Mouse (Mus musculus): Measurements from ENCODE around the gene Med27. TPM values are rescaled to one million over a fixed set of nuclear protein-coding genes. Genes with fewer than 3 reads are reported as not detected.

The Med27 gene
- polyA plus RNA-seq, 1 experiment from 2014 or later, result 57.1 TPM

DNA sequence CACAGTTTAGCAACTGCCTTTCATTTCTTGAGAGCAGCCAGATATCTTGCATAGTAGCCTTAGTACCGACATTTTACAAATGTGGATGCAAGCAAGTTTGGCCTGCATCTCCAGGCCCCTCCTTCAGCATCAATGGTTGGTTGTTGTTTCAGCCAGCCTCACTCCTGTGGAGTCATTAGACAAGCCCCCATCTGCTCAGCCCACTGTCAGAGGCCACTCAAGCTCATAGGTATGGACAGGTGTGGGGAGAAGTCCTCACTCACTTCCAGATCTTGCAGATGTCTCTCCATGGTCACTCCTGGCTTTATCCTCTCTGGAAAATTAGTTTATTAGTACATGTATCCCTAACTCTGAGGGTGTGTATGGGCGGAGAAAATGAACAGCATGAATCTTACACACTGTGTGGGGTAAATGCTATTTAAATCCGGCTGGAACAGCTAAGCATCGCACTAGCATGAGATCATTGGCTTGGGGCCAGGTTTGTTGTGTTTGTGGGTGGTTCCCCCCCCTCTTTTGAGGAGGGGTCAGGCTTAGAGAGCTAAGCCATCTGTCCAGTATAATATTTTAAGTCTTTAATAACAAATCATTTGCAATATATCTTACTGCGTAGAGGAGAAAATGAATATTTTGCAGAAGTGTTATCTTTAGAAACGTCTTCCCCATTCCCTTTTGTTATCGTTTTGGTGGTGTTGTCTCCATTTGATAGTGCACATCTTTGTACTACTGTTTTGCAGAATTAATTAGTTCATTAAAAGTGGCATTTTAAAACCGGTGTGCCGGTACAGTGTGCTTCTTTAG, 118.4 kb downstream of the Med27 start:
- WGBS, result 62% methylated on average over 9 of the region's 9 CpGs
- ATAC-seq (ENCODE audit: low FRiP score, low TSS enrichment), result peak; percentile 57; the same call in 1 of the 2 replicates
- no peaks in the 10 kb centered on the region for H3K36me3 ChIP-seq (ENCODE audit: control insufficient read depth, insufficient read depth, low read length)
- no peak overlapping the region for H3K9ac ChIP-seq (ENCODE audit: low read depth, low read length)
- H3K9me3 ChIP-seq (ENCODE audit: control insufficient read depth, low read length), result no peaks in the 10 kb centered on the region
- H3K4me1 ChIP-seq (ENCODE audit: control insufficient read depth, insufficient read depth, low read length), result peaks cover 18% of the 10 kb centered on the region
- no peaks in the 10 kb centered on the region for H3K27me3 ChIP-seq (ENCODE audit: control insufficient read depth, insufficient read depth, low read length)
- H3K4me2 ChIP-seq (replicated peaks; ENCODE audit: low read depth, low read length), result no peak overlapping the region
- H3K4me3 ChIP-seq (ENCODE audit: low read length), result no peak overlapping the region
- H3K27ac ChIP-seq (ENCODE audit: low read depth, low read length), result no peak overlapping the region

GRCm38 (mm10) chr2:29465649-29466137, 119.1 kb downstream of the Med27 start:
- H3K4me1 ChIP-seq (ENCODE audit: control insufficient read depth, insufficient read depth, low read length), result peaks cover 18% of the 10 kb centered on the region
- H3K4me2 ChIP-seq (replicated peaks; ENCODE audit: low read depth, low read length), result no peak overlapping the region
- no peaks in the 10 kb centered on the region for H3K36me3 ChIP-seq (ENCODE audit: control insufficient read depth, insufficient read depth, low read length)
- 63% methylated on average over 3 of the region's 3 CpGs for WGBS
- H3K27me3 ChIP-seq (ENCODE audit: control insufficient read depth, insufficient read depth, low read length), result no peaks in the 10 kb centered on the region
- no peak overlapping the region for H3K27ac ChIP-seq (ENCODE audit: low read depth, low read length)
- no peak for ATAC-seq (ENCODE audit: low FRiP score, low TSS enrichment)
- H3K9ac ChIP-seq (ENCODE audit: low read depth, low read length), result no peak overlapping the region
- H3K9me3 ChIP-seq (ENCODE audit: control insufficient read depth, low read length), result no peaks in the 10 kb centered on the region
- no peak overlapping the region for H3K4me3 ChIP-seq (ENCODE audit: low read length)

GRCm38 (mm10) chr2:29466396-29466795, 119.8 kb downstream of the Med27 start:
- Histone ChIP-seq H3K4me2 (replicated peaks; ENCODE audit: low read depth, low read length) (no peak overlapping the region), H3K9ac (ENCODE audit: low read depth, low read length) (no peak overlapping the region), H3K36me3 (ENCODE audit: control insufficient read depth, insufficient read depth, low read length) (no peaks in the 10 kb centered on the region), H3K27me3 (ENCODE audit: control insufficient read depth, insufficient read depth, low read length) (no peaks in the 10 kb centered on the region), H3K4me1 (ENCODE audit: control insufficient read depth, insufficient read depth, low read length) (peaks cover 18% of the 10 kb centered on the region), H3K9me3 (ENCODE audit: control insufficient read depth, low read length) (no peaks in the 10 kb centered on the region), H3K27ac (ENCODE audit: low read depth, low read length) (no peak overlapping the region), H3K4me3 (ENCODE audit: low read length) (no peak overlapping the region)
- no peak for ATAC-seq (ENCODE audit: low FRiP score, low TSS enrichment)
- 65% methylated on average over 4 of the region's 4 CpGs for WGBS

DNA sequence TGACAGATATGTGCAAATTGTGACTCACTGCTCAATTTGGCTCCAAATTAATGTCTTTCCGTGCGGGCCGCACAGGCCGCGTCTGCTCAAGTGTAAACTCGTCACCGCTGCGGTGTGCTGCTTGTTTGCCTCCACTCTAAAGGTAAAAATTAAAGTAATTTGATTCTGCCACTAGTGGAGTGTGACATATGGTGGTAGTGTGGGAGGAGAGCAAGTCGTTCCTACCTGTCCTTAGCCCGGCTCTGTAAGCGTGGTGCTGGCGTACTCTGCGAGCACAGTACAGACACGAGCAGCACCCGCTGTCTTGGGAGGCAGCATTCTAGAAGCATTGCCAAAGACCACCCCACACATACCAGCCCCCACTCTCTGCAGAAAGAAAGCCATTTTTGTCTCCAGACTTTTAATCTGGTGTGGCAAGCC, 121.9 kb downstream of the Med27 start:
- H3K4me1 ChIP-seq (ENCODE audit: control insufficient read depth, insufficient read depth, low read length), result peaks cover 18% of the 10 kb centered on the region
- no peak for ATAC-seq (ENCODE audit: low FRiP score, low TSS enrichment)
- no peak overlapping the region for H3K9ac ChIP-seq (ENCODE audit: low read depth, low read length)
- no peak overlapping the region for H3K4me3 ChIP-seq (ENCODE audit: low read length)
- no peaks in the 10 kb centered on the region for H3K27me3 ChIP-seq (ENCODE audit: control insufficient read depth, insufficient read depth, low read length)
- WGBS, result 24% methylated on average over 15 of the region's 15 CpGs
- H3K4me2 ChIP-seq (replicated peaks; ENCODE audit: low read depth, low read length), result no peak overlapping the region
- no peaks in the 10 kb centered on the region for H3K36me3 ChIP-seq (ENCODE audit: control insufficient read depth, insufficient read depth, low read length)
- no peaks in the 10 kb centered on the region for H3K9me3 ChIP-seq (ENCODE audit: control insufficient read depth, low read length)
- no peak overlapping the region for H3K27ac ChIP-seq (ENCODE audit: low read depth, low read length)

DNA sequence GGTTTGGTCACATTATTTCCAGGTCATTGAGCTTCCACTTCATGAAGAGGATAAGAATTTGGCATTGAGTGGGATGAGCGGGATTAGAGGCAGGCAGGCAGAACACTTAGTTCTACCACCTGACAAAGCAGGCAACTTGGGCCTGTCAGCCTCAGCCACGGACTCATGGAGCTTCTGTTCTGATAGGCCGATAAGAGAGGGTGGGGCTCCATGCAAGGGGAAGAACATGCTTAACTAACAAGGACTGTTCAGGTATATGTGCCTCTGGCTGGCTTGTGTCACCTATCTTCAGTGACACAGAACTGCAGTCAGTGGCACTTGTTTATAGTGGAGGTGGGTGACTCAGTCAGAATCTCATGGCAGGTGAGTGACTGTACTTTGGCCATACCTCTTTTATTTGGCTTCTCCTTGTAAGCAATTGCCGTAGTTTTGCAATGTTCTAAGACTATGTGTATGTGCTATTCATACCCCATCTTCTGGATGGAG, 126.4 kb downstream of the Med27 start:
- Histone ChIP-seq H3K9me3 (ENCODE audit: control insufficient read depth, low read length) (no peaks in the 10 kb centered on the region; the same call in 1 of the 2 replicates), H3K9ac (ENCODE audit: low read depth, low read length) (no peak overlapping the region), H3K4me3 (ENCODE audit: low read length) (no peak overlapping the region), H3K27me3 (ENCODE audit: control insufficient read depth, insufficient read depth, low read length) (no peaks in the 10 kb centered on the region), H3K4me2 (replicated peaks; ENCODE audit: low read depth, low read length) (no peak overlapping the region), H3K36me3 (ENCODE audit: control insufficient read depth, insufficient read depth, low read length) (no peaks in the 10 kb centered on the region), H3K27ac (ENCODE audit: low read depth, low read length) (no peak overlapping the region), H3K4me1 (ENCODE audit: control insufficient read depth, insufficient read depth, low read length) (peaks cover 11% of the 10 kb centered on the region)
- ATAC-seq (ENCODE audit: low FRiP score, low TSS enrichment), result no peak
- WGBS, result 73% methylated on average over 4 of the region's 4 CpGs

DNA sequence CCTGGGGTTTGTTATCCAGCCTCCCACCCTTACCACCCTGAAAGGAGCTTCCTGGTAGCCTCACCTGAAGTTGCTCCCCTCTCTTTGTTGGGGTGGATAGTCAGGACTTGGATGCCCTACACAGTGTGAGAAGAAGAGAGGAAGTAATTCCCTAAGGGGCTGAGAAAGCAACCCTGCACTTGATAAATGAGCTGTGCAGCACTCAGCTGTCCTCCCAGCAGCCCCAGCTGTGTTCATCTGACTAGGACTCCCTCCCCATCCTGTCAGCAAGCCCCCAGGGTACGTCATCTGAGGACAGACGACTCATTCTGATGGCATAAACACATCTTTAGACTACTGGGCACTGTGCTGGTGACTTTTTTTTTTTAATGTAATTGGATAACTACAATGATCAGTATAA, 127.3 kb downstream of the Med27 start:
- Histone ChIP-seq H3K27ac (ENCODE audit: low read depth, low read length) (no peak overlapping the region), H3K36me3 (ENCODE audit: control insufficient read depth, insufficient read depth, low read length) (no peaks in the 10 kb centered on the region), H3K9me3 (ENCODE audit: control insufficient read depth, low read length) (no peaks in the 10 kb centered on the region; the same call in 1 of the 2 replicates), H3K9ac (ENCODE audit: low read depth, low read length) (no peak overlapping the region), H3K4me1 (ENCODE audit: control insufficient read depth, insufficient read depth, low read length) (peaks cover 4% of the 10 kb centered on the region; the same call in 1 of the 2 replicates), H3K27me3 (ENCODE audit: control insufficient read depth, insufficient read depth, low read length) (no peaks in the 10 kb centered on the region), H3K4me2 (replicated peaks; ENCODE audit: low read depth, low read length) (no peak overlapping the region), H3K4me3 (ENCODE audit: low read length) (no peak overlapping the region)
- 44% methylated on average over 2 of the region's 2 CpGs for WGBS
- ATAC-seq (ENCODE audit: low FRiP score, low TSS enrichment), result no peak

- H3K27ac ChIP-seq (ENCODE audit: low read depth, low read length), result no peak overlapping the region
- no peaks in the 10 kb centered on the region for H3K36me3 ChIP-seq (ENCODE audit: control insufficient read depth, insufficient read depth, low read length)
- H3K4me2 ChIP-seq (replicated peaks; ENCODE audit: low read depth, low read length), result no peak overlapping the region
- no peaks in the 10 kb centered on the region; the same call in 1 of the 2 replicates for H3K9me3 ChIP-seq (ENCODE audit: control insufficient read depth, low read length)
- ATAC-seq (ENCODE audit: low FRiP score, low TSS enrichment), result no peak
- WGBS, result 100% methylated on average over 1 of the region's 1 CpGs
- no peaks in the 10 kb centered on the region for H3K27me3 ChIP-seq (ENCODE audit: control insufficient read depth, insufficient read depth, low read length)
- no peak overlapping the region for H3K9ac ChIP-seq (ENCODE audit: low read depth, low read length)
- H3K4me1 ChIP-seq (ENCODE audit: control insufficient read depth, insufficient read depth, low read length), result no peaks in the 10 kb centered on the region
- no peak overlapping the region for H3K4me3 ChIP-seq (ENCODE audit: low read length)
These were observed 130.1 kb downstream of the Med27 start for GRCm38 (mm10) chr2:29476702-29477101.

DNA sequence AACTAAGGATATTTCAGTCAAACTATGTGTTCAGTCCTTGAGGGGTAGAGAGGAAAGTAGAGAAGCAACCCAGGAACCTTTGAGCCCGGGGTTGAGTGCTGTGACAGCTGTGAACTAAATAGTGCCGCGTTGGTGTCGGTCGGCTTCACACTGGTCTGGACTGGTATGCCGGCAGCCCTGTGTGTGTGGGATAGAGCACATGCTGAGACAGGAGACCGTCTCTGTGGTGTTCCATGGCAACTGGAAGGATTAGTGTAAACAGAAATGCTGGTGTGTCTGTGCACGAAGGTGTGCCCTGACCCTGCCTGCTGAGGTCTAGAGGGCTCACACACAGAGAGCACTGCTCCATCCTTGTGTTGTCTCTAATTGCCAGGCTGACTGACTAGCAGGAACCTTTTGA, 135.2 kb downstream of the Med27 start:
- H3K4me1 ChIP-seq (ENCODE audit: control insufficient read depth, insufficient read depth, low read length), result no peaks in the 10 kb centered on the region; the same call in 1 of the 2 replicates
- no peak overlapping the region for H3K4me2 ChIP-seq (replicated peaks; ENCODE audit: low read depth, low read length)
- no peak overlapping the region for H3K27ac ChIP-seq (ENCODE audit: low read depth, low read length)
- ATAC-seq (ENCODE audit: low FRiP score, low TSS enrichment), result no peak
- H3K4me3 ChIP-seq (ENCODE audit: low read length), result no peak overlapping the region
- WGBS, result 63% methylated on average over 8 of the region's 8 CpGs
- no peaks in the 10 kb centered on the region for H3K9me3 ChIP-seq (ENCODE audit: control insufficient read depth, low read length)
- H3K36me3 ChIP-seq (ENCODE audit: control insufficient read depth, insufficient read depth, low read length), result no peaks in the 10 kb centered on the region
- H3K27me3 ChIP-seq (ENCODE audit: control insufficient read depth, insufficient read depth, low read length), result no peaks in the 10 kb centered on the region
- H3K9ac ChIP-seq (ENCODE audit: low read depth, low read length), result no peak overlapping the region

DNA sequence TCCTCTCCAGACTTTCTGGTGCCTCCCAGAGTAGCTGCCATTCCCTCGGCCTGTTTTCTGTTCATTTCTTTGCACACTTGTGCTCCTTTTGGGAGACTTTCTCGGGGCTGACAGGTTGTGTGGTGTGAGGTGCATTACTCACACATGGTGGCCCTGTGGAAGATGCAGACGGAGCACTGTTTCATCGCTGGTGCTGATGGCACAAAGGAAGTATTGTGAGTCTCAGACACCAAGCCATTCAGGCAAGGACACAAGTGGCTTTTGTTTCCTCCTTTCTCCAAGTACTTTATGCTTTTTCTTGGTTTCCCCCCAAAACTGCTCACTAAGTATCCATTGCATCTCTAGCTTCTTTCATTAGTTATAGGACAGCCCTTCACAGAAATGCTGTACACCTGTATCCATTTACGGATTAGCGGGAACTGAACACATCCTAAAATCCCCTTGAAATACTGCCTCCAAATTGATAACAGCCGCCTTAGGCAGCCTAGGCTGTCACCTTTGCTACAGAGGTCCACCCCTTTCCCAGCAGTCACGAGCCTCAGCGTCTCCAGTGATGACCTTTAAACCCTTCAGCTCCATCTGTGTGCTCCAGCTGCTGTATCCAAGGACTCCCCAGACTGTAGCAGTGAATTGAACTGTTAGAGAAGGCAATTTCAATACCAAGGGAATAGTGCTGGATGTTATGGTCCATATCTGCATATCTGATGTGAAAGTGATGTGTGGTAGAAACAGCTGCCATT, 136.5 kb downstream of the Med27 start:
- ATAC-seq (ENCODE audit: low FRiP score, low TSS enrichment), result no peak
- no peak overlapping the region for H3K4me3 ChIP-seq (ENCODE audit: low read length)
- H3K9me3 ChIP-seq (ENCODE audit: control insufficient read depth, low read length), result no peaks in the 10 kb centered on the region
- no peak overlapping the region for H3K4me2 ChIP-seq (replicated peaks; ENCODE audit: low read depth, low read length)
- no peak overlapping the region for H3K9ac ChIP-seq (ENCODE audit: low read depth, low read length)
- no peaks in the 10 kb centered on the region for H3K27me3 ChIP-seq (ENCODE audit: control insufficient read depth, insufficient read depth, low read length)
- peaks cover 3% of the 10 kb centered on the region for H3K4me1 ChIP-seq (ENCODE audit: control insufficient read depth, insufficient read depth, low read length)
- 50% methylated on average over 9 of the region's 9 CpGs for WGBS
- H3K36me3 ChIP-seq (ENCODE audit: control insufficient read depth, insufficient read depth, low read length), result no peaks in the 10 kb centered on the region
- H3K27ac ChIP-seq (ENCODE audit: low read depth, low read length), result no peak overlapping the region
